Comparison of ENCODE assay signal across 15 mouse cellular contexts in genomic region chr4:41161232-41161631, GRCm38 (mm10).
"Had no signal": no experiment of that assay in that cellular context is flagged by ENCODE, and none has a peak within 500 bp of the region (broad histone marks: within the 10 kb centered on the region; RNA-seq: fewer than 3 reads in every experiment).

No protein-coding gene starts in this region.

- H3K9ac ChIP-seq: kidney, embryonic 15.5 days; limb, embryonic 15.5 days; lung, embryonic 14.5 days; midbrain, embryonic 13.5 days had no signal

- DNase-seq: kidney, adult 2 months; kidney, postnatal 14 days; lung, embryonic 14.5 days; lung, postnatal 10 days; right cerebral cortex, postnatal 4 days; spleen, adult 18-20 months; thymus, adult 18-20 months; thymus, postnatal 14 days had no signal

- H3K27me3 ChIP-seq: kidney, embryonic 15.5 days; limb, embryonic 15.5 days; midbrain, embryonic 13.5 days had no signal

- H3K9me3 ChIP-seq: kidney, embryonic 15.5 days; limb, embryonic 15.5 days; midbrain, embryonic 13.5 days had no signal

- H3K4me2 ChIP-seq: kidney, embryonic 15.5 days; limb, embryonic 15.5 days; lung, embryonic 14.5 days; midbrain, embryonic 13.5 days had no signal

- H3K27ac ChIP-seq: kidney, embryonic 15.5 days; left cerebral cortex, adult 2 months; limb, embryonic 15.5 days; macrophage; midbrain, embryonic 13.5 days had no signal

- H3K4me3 ChIP-seq: kidney, embryonic 15.5 days; left cerebral cortex, adult 2 months; limb, embryonic 15.5 days; midbrain, embryonic 13.5 days; myocyte had no signal

- ATAC-seq: intestine, embryonic 16.5 days; midbrain, embryonic 13.5 days had no signal

- H3K36me3 ChIP-seq: kidney, embryonic 15.5 days; limb, embryonic 15.5 days; midbrain, embryonic 13.5 days had no signal
